Mouse (Mus musculus) heart, postnatal 0 days (tissue): ENCODE data around the gene Ehbp1.

Experiments used
- CTCF ChIP-seq: IDR thresholded peaks from 2 replicates; pipeline ENCODE4 v1.5.1; 2016; ENCODE audit warnings: antibody characterized with exemption, control low read depth, low read depth
- EP300 ChIP-seq: IDR thresholded peaks from 2 replicates; pipeline ENCODE4 v1.6.1; 2016; ENCODE audit warnings: antibody characterized with exemption, low read depth

- TF ChIP-seq EP300 (no peak), CTCF (no peak)
Measured at GRCm38 (mm10) chr11:22157882-22158281, 184.2 kb downstream of the Ehbp1 start.
